Mouse (Mus musculus): ENCODE measurements at regions not wholly inside any gene's neighbourhood (a gene's known extent, or its start where the extent isn't known, plus 50 kb on each side); places are given as distances from the start of the nearest gene placed in this dataset.

- H3K27me3 ChIP-seq (ENCODE audit: insufficient read depth, low read length): no peaks in the 10 kb centered on the region
- H3K9ac ChIP-seq (replicated peaks; ENCODE audit: low read length): no peak overlapping the region
- no peak overlapping the region for H3K4me3 ChIP-seq (ENCODE audit: low read length)
- ATAC-seq (ENCODE audit: low FRiP score, low TSS enrichment): no peak
- H3K4me2 ChIP-seq (replicated peaks; ENCODE audit: low read depth, low read length): no peak overlapping the region
- WGBS: 87% methylated on average over 2 of the region's 2 CpGs
- H3K27ac ChIP-seq (ENCODE audit: low read length): no peak overlapping the region
- H3K9me3 ChIP-seq (ENCODE audit: low read length): no peaks in the 10 kb centered on the region
- H3K4me1 ChIP-seq (ENCODE audit: insufficient read depth, low read length): no peaks in the 10 kb centered on the region
- H3K36me3 ChIP-seq (ENCODE audit: insufficient read depth, low read length): no peaks in the 10 kb centered on the region
Observed at GRCm38 (mm10) chr9:79195420-79195819, 523.2 kb downstream of the Col12a1 start.

- Histone ChIP-seq H3K9ac (replicated peaks; ENCODE audit: low read length) (no peak overlapping the region), H3K9me3 (ENCODE audit: low read length) (no peaks in the 10 kb centered on the region), H3K4me1 (ENCODE audit: insufficient read depth, low read length) (no peaks in the 10 kb centered on the region), H3K27ac (ENCODE audit: low read length) (no peak overlapping the region), H3K27me3 (ENCODE audit: insufficient read depth, low read length) (no peaks in the 10 kb centered on the region), H3K36me3 (ENCODE audit: insufficient read depth, low read length) (no peaks in the 10 kb centered on the region), H3K4me3 (ENCODE audit: low read length) (no peak overlapping the region), H3K4me2 (replicated peaks; ENCODE audit: low read depth, low read length) (no peak overlapping the region)
- ATAC-seq (ENCODE audit: low FRiP score, low TSS enrichment): no peak
- WGBS: 67% methylated on average over 3 of the region's 3 CpGs
Observed at GRCm38 (mm10) chr9:79201755-79202154, 516.9 kb downstream of the Col12a1 start.

- Histone ChIP-seq H3K36me3 (ENCODE audit: insufficient read depth, low read length) (no peaks in the 10 kb centered on the region), H3K27ac (ENCODE audit: low read length) (no peak overlapping the region), H3K4me3 (ENCODE audit: low read length) (no peak overlapping the region), H3K4me2 (replicated peaks; ENCODE audit: low read depth, low read length) (no peak overlapping the region), H3K27me3 (ENCODE audit: insufficient read depth, low read length) (no peaks in the 10 kb centered on the region), H3K4me1 (ENCODE audit: insufficient read depth, low read length) (0 out of 2 replicates have a peak, but pooled peaks cover 4% of the 10 kb centered on the region), H3K9me3 (ENCODE audit: low read length) (no peaks in the 10 kb centered on the region), H3K9ac (replicated peaks; ENCODE audit: low read length) (no peak overlapping the region)
- 26% methylated on average over 6 of the region's 6 CpGs for WGBS
- ATAC-seq (ENCODE audit: low FRiP score, low TSS enrichment): peak; percentile 67; the same call in 1 of the 2 replicates
Observed at GRCm38 (mm10) chr9:79213364-79213763, 505.3 kb downstream of the Col12a1 start.

- Histone ChIP-seq H3K36me3 (ENCODE audit: insufficient read depth, low read length) (no peaks in the 10 kb centered on the region), H3K27me3 (ENCODE audit: insufficient read depth, low read length) (no peaks in the 10 kb centered on the region), H3K4me1 (ENCODE audit: insufficient read depth, low read length) (0 out of 2 replicates have a peak, but pooled peaks cover 4% of the 10 kb centered on the region), H3K9me3 (ENCODE audit: low read length) (no peaks in the 10 kb centered on the region), H3K4me3 (ENCODE audit: low read length) (no peak overlapping the region), H3K27ac (ENCODE audit: low read length) (no peak overlapping the region), H3K4me2 (replicated peaks; ENCODE audit: low read depth, low read length) (no peak overlapping the region), H3K9ac (replicated peaks; ENCODE audit: low read length) (no peak overlapping the region)
- WGBS: 56% methylated on average over 3 of the region's 3 CpGs
- ATAC-seq (ENCODE audit: low FRiP score, low TSS enrichment): no peak
Observed at GRCm38 (mm10) chr9:79215986-79216385, 502.6 kb downstream of the Col12a1 start.

GRCm38 (mm10) chr9:79216432-79216831 lies 502.2 kb downstream of the Col12a1 start:
- Histone ChIP-seq H3K9me3 (ENCODE audit: low read length) (no peaks in the 10 kb centered on the region), H3K4me1 (ENCODE audit: insufficient read depth, low read length) (0 out of 2 replicates have a peak, but pooled peaks cover 4% of the 10 kb centered on the region), H3K36me3 (ENCODE audit: insufficient read depth, low read length) (no peaks in the 10 kb centered on the region), H3K9ac (replicated peaks; ENCODE audit: low read length) (no peak overlapping the region), H3K4me3 (ENCODE audit: low read length) (no peak overlapping the region), H3K27me3 (ENCODE audit: insufficient read depth, low read length) (no peaks in the 10 kb centered on the region), H3K4me2 (replicated peaks; ENCODE audit: low read depth, low read length) (no peak overlapping the region), H3K27ac (ENCODE audit: low read length) (no peak overlapping the region)
- 62% methylated on average over 2 of the region's 2 CpGs for WGBS
- ATAC-seq (ENCODE audit: low FRiP score, low TSS enrichment): no peak

- H3K27ac ChIP-seq (ENCODE audit: low read length): no peak overlapping the region
- 84% methylated on average over 3 of the region's 3 CpGs for WGBS
- no peaks in the 10 kb centered on the region for H3K9me3 ChIP-seq (ENCODE audit: low read length)
- H3K27me3 ChIP-seq (ENCODE audit: insufficient read depth, low read length): no peaks in the 10 kb centered on the region
- no peak for ATAC-seq (ENCODE audit: low FRiP score, low TSS enrichment)
- H3K9ac ChIP-seq (replicated peaks; ENCODE audit: low read length): no peak overlapping the region
- H3K36me3 ChIP-seq (ENCODE audit: insufficient read depth, low read length): no peaks in the 10 kb centered on the region
- H3K4me1 ChIP-seq (ENCODE audit: insufficient read depth, low read length): no peaks in the 10 kb centered on the region
- H3K4me2 ChIP-seq (replicated peaks; ENCODE audit: low read depth, low read length): no peak overlapping the region
- no peak overlapping the region for H3K4me3 ChIP-seq (ENCODE audit: low read length)
Observed at GRCm38 (mm10) chr9:79233081-79233480, 485.6 kb downstream of the Col12a1 start.

- no peak overlapping the region for H3K27ac ChIP-seq (ENCODE audit: low read length)
- no peak for ATAC-seq (ENCODE audit: low FRiP score, low TSS enrichment)
- H3K4me3 ChIP-seq (ENCODE audit: low read length): no peak overlapping the region
- 81% methylated on average over 1 of the region's 1 CpGs for WGBS
- H3K9ac ChIP-seq (replicated peaks; ENCODE audit: low read length): no peak overlapping the region
- H3K27me3 ChIP-seq (ENCODE audit: insufficient read depth, low read length): no peaks in the 10 kb centered on the region
- no peaks in the 10 kb centered on the region for H3K4me1 ChIP-seq (ENCODE audit: insufficient read depth, low read length)
- no peaks in the 10 kb centered on the region for H3K36me3 ChIP-seq (ENCODE audit: insufficient read depth, low read length)
- no peak overlapping the region for H3K4me2 ChIP-seq (replicated peaks; ENCODE audit: low read depth, low read length)
- no peaks in the 10 kb centered on the region for H3K9me3 ChIP-seq (ENCODE audit: low read length)
Observed at GRCm38 (mm10) chr9:79233751-79234150, 484.9 kb downstream of the Col12a1 start.

GRCm38 (mm10) chr9:79269646-79270213 lies 448.9 kb downstream of the Col12a1 start:
- no peaks in the 10 kb centered on the region for H3K27me3 ChIP-seq (ENCODE audit: insufficient read depth, low read length)
- no peak overlapping the region for H3K9ac ChIP-seq (replicated peaks; ENCODE audit: low read length)
- H3K27ac ChIP-seq (ENCODE audit: low read length): no peak overlapping the region
- no peaks in the 10 kb centered on the region for H3K9me3 ChIP-seq (ENCODE audit: low read length)
- no peaks in the 10 kb centered on the region for H3K36me3 ChIP-seq (ENCODE audit: insufficient read depth, low read length)
- H3K4me2 ChIP-seq (replicated peaks; ENCODE audit: low read depth, low read length): no peak overlapping the region
- H3K4me1 ChIP-seq (ENCODE audit: insufficient read depth, low read length): no peaks in the 10 kb centered on the region
- WGBS: 72% methylated on average over 13 of the region's 13 CpGs
- H3K4me3 ChIP-seq (ENCODE audit: low read length): no peak overlapping the region
- ATAC-seq (ENCODE audit: low FRiP score, low TSS enrichment): 0 out of 2 replicates have a peak, but pooled peaks have one; percentile 27

GRCm38 (mm10) chr9:79270256-79270655 lies 448.4 kb downstream of the Col12a1 start:
- no peak for ATAC-seq (ENCODE audit: low FRiP score, low TSS enrichment)
- Histone ChIP-seq H3K4me1 (ENCODE audit: insufficient read depth, low read length) (no peaks in the 10 kb centered on the region), H3K4me3 (ENCODE audit: low read length) (no peak overlapping the region), H3K27ac (ENCODE audit: low read length) (no peak overlapping the region), H3K36me3 (ENCODE audit: insufficient read depth, low read length) (no peaks in the 10 kb centered on the region), H3K9me3 (ENCODE audit: low read length) (no peaks in the 10 kb centered on the region), H3K4me2 (replicated peaks; ENCODE audit: low read depth, low read length) (no peak overlapping the region), H3K9ac (replicated peaks; ENCODE audit: low read length) (no peak overlapping the region), H3K27me3 (ENCODE audit: insufficient read depth, low read length) (no peaks in the 10 kb centered on the region)
- WGBS: 65% methylated on average over 2 of the region's 2 CpGs

GRCm38 (mm10) chr9:79287849-79288248 lies 430.8 kb downstream of the Col12a1 start:
- Histone ChIP-seq H3K27me3 (ENCODE audit: insufficient read depth, low read length) (no peaks in the 10 kb centered on the region), H3K36me3 (ENCODE audit: insufficient read depth, low read length) (no peaks in the 10 kb centered on the region), H3K4me1 (ENCODE audit: insufficient read depth, low read length) (no peaks in the 10 kb centered on the region), H3K4me3 (ENCODE audit: low read length) (no peak overlapping the region), H3K9ac (replicated peaks; ENCODE audit: low read length) (no peak overlapping the region), H3K9me3 (ENCODE audit: low read length) (no peaks in the 10 kb centered on the region), H3K4me2 (replicated peaks; ENCODE audit: low read depth, low read length) (no peak overlapping the region), H3K27ac (ENCODE audit: low read length) (no peak overlapping the region)
- 94% methylated on average over 3 of the region's 3 CpGs for WGBS
- ATAC-seq (ENCODE audit: low FRiP score, low TSS enrichment): no peak
